Mouse (Mus musculus): ENCODE data around the gene Cd300ld. TPM values are rescaled to one million over a fixed set of nuclear protein-coding genes. Genes with fewer than 3 reads are reported as not detected.

The Cd300ld gene
- polyA plus RNA-seq, 1 experiment from 2014 or later = 0.14 TPM

DNA sequence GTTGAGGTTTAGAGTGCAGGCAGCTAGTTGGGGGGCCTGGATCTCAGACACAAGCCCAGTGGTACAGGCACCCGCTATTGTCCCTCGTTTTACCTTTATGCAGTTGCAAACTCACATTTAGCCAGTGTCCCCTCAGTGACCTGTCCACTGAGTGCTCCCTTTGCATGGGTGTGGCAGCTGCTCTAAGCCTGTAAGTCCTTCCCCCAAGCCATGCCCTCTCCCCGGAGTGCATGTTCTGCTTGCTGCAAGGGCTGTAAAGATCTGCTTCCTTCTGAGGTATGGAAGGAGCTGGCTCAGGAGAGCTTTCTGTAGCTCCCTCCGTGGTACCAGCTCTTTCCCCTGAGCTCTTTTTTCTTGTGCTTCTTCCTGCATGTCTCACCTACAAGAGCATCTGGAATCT is 56.1 kb downstream of the Cd300ld start:
- Histone ChIP-seq H3K4me2 (replicated peaks) (no peak overlapping the region), H3K9ac (no peak overlapping the region), H3K4me3 (no peak overlapping the region), H3K27ac (no peak overlapping the region), H3K9me3 (no peaks in the 10 kb centered on the region), H3K27me3 (no peaks in the 10 kb centered on the region), H3K36me3 (no peaks in the 10 kb centered on the region), H3K4me1 (no peaks in the 10 kb centered on the region)
- WGBS = 72% methylated on average over 4 of the region's 4 CpGs
- ATAC-seq (ENCODE audit: low FRiP score, low read depth) = no peak

Other genes with a start within 250 kb of the Cd300ld start
- 0.09 and 0.23 TPM in 2 replicates for gene Kif19a, start 224.5 kb downstream of the Cd300ld start, polyA plus RNA-seq (2015; fragmentation: Nextera tagmentation; extraction: Ambion mirVana)
- 1.7 TPM in 2 replicates for gene Btbd17, start 194.0 kb downstream of the Cd300ld start, polyA plus RNA-seq (2015; fragmentation: Nextera tagmentation; extraction: Ambion mirVana)
- not detected in 2 replicates for gene Gpr142, start 191.0 kb downstream of the Cd300ld start, polyA plus RNA-seq (2015; fragmentation: Nextera tagmentation; extraction: Ambion mirVana)
- 56.2 and 60.0 TPM in 2 replicates for gene Gprc5c, start 138.8 kb downstream of the Cd300ld start, polyA plus RNA-seq (2015; fragmentation: Nextera tagmentation; extraction: Ambion mirVana)
- 1.6 and 1.9 TPM in 2 replicates for gene Cd300a, start 99.9 kb downstream of the Cd300ld start, polyA plus RNA-seq (2015; fragmentation: Nextera tagmentation; extraction: Ambion mirVana)
- 0.14 and 0.19 TPM in 2 replicates for gene Cd300lb, start 55.5 kb downstream of the Cd300ld start, polyA plus RNA-seq (2015; fragmentation: Nextera tagmentation; extraction: Ambion mirVana)
- gene Cd300c, start 20.8 kb downstream of the Cd300ld start, polyA plus RNA-seq (2015; fragmentation: Nextera tagmentation; extraction: Ambion mirVana) = not detected in 2 replicates
- 1.7 and 2.2 TPM in 2 replicates for gene Cd300c2, start 12.0 kb upstream of the Cd300ld start, polyA plus RNA-seq (2015; fragmentation: Nextera tagmentation; extraction: Ambion mirVana)
- not detected in 2 replicates for gene Cd300ld2, start 26.3 kb upstream of the Cd300ld start, polyA plus RNA-seq (2015; fragmentation: Nextera tagmentation; extraction: Ambion mirVana)
- gene Cd300ld4, start 37.1 kb upstream of the Cd300ld start, polyA plus RNA-seq (2015; fragmentation: Nextera tagmentation; extraction: Ambion mirVana) = not detected in 2 replicates
- not detected in 2 replicates for gene Cd300ld5, start 47.8 kb upstream of the Cd300ld start, polyA plus RNA-seq (2015; fragmentation: Nextera tagmentation; extraction: Ambion mirVana)
- gene Cd300ld3, start 58.5 kb upstream of the Cd300ld start, polyA plus RNA-seq (2015; fragmentation: Nextera tagmentation; extraction: Ambion mirVana) = not detected in 2 replicates
- 0.09 and 0.23 TPM in 2 replicates for gene Cd300e, start 72.3 kb upstream of the Cd300ld start, polyA plus RNA-seq (2015; fragmentation: Nextera tagmentation; extraction: Ambion mirVana)
- gene Rab37, start 101.5 kb upstream of the Cd300ld start, polyA plus RNA-seq (2015; fragmentation: Nextera tagmentation; extraction: Ambion mirVana) = 1.4 and 1.6 TPM in 2 replicates
- 0.09 TPM in 1 of 2 replicates, not detected in the other for gene Cd300lf, start 144.1 kb upstream of the Cd300ld start, polyA plus RNA-seq (2015; fragmentation: Nextera tagmentation; extraction: Ambion mirVana)
- gene Slc9a3r1, start 173.4 kb upstream of the Cd300ld start, polyA plus RNA-seq (2015; fragmentation: Nextera tagmentation; extraction: Ambion mirVana) = 20.6 and 23.4 TPM in 2 replicates
- gene Tmem104, start 197.6 kb upstream of the Cd300ld start, polyA plus RNA-seq (2015; fragmentation: Nextera tagmentation; extraction: Ambion mirVana) = 10.9 and 11.4 TPM in 2 replicates
- 25.7 and 26.2 TPM in 2 replicates for gene Nat9, start 197.9 kb upstream of the Cd300ld start, polyA plus RNA-seq (2015; fragmentation: Nextera tagmentation; extraction: Ambion mirVana)

Data from limb, embryonic 13.5 days (tissue).